Mouse (Mus musculus): ENCODE measurements around the gene Sept14.
"Not testable (repeated sequence)": the region's sequence is repeated elsewhere in the genome, so short reads cannot be mapped to it uniquely, and the experiment has no call there.

Gene Sept14

GRCm38 (mm10) chr5:129708412-129708811 is at the start of gene Sept14:
Gene Sept14 (minus strand): TSS chr5:129708512.
- no peak for DNase-seq

GRCm38 (mm10) chr5:129756886-129757285 is 48.6 kb upstream of the Sept14 start:
- DNase-seq: no peak

DNA sequence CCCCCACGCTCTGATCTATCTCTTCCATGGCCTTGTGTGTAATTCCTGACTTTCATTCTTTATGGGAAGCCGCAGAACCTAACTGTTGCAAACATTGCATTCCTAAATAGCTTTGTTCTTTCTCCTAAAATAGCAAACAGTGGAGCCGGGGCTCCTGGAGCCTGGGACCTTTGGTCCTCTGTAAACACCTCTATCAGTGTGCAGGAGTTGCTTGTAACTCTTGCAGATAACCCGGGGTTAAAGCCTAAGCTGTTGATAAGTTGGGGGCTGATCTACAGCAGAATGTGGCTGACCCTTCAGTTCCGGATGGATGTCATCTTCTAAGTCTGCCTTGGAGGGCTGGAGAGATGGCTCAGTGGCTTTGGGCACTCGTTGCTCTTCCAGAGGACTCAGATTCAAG is 35.7 kb upstream of the Sept14 start:
- DNase-seq: no peak

DNA sequence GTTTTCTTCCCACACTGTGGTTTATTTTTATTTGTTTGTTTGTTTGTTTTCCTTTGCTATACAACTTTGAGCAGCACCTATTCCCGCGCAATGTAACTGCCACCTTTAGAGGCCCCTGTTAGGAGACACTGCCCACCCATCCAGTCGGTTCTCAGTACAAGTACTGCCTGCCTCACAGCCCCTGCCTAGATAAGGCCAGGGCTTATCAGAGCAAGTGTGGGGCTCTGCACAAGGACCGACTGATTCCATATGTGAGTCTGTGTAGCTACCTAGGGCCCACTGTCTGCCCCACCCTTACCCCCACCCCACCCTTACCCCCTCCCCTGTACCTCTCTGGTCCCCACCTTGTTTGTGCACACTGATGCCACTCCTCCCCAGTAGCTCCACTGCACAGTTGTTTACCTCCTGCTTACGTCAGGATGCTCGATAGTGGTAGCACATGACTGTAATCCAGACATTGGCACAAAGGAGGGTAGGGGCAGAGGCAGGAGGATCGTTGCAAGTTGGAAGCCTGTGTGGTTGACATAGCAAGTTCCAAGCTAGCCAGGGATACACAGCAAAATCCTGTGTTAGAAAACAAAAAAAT is 34.7 kb upstream of the Sept14 start:
- DNase-seq: no peak

- no peak for DNase-seq
Measured at GRCm38 (mm10) chr5:129740976-129741375, 32.7 kb upstream of the Sept14 start.

DNA sequence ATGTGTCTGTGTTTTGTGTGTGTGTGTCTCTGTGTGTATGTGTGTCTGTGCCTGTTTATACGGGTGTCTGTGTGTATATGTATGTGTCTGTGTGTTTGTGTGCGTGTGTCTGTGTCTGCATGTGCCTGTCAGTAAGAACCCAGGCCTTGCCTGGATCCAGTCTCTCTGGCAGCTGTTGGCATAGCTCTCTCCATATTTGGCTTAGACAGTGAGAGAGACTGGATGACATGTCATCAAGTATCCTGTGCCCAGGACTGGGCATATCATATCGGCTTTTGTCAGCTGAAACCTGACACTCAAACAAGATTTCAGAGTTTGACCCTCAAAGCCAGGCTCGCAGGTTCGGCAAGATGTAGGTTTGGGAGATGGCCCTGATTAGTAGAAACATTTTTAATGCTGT is 22.7 kb upstream of the Sept14 start:
- no peak for DNase-seq

GRCm38 (mm10) chr5:129730344-129730743 is 22.0 kb upstream of the Sept14 start:
- DNase-seq: peak; percentile 91

GRCm38 (mm10) chr5:129729286-129729685 is 21.0 kb upstream of the Sept14 start:
- DNase-seq: no peak

DNA sequence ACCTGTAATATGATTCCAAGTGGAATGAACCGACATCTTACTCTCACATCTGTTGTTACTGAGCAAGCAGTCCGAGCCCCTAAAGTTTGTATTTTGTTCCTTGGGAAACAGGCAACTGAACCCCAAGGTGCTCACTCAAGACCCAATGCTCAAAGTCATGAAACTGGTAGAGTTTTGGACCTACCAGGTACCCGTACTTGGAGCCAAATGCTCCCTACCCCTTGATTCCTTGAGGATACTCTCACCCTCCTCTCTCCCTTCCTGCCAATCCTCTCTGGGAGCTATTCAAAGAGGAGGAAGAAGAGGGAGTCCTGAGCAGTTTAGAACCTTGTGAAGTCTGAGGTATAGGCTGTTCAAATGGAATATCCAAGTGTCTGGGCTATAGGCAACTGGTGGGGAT is 18.5 kb upstream of the Sept14 start:
- DNase-seq: no peak

- no peak for DNase-seq
Measured at GRCm38 (mm10) chr5:129725774-129726392, 17.6 kb upstream of the Sept14 start.

- peak; percentile 90 for DNase-seq
Measured at GRCm38 (mm10) chr5:129724834-129725773, 16.8 kb upstream of the Sept14 start, which contains the start of gene Nipsnap2. Gene Nipsnap2 (plus strand): TSS chr5:129725063.

DNA sequence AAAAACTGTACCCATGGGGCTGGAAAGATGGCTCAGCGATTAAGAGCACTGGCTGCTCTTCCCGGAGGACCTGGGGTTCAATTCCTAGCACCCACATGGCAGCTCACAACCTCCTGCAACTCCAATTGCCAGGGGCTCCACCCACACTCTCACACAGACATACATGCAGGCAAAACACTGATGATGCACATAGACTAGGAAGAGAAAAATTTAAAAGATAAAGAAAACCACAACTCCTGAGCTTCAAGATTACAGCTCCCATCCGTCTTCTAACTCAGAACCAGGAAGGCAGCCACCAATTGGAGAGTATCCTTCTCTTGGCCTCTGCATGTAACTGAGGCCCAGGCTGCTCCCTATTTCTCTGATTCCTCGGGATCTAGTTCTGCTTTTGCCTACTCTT is 16.0 kb upstream of the Sept14 start:
- no peak for DNase-seq

DNA sequence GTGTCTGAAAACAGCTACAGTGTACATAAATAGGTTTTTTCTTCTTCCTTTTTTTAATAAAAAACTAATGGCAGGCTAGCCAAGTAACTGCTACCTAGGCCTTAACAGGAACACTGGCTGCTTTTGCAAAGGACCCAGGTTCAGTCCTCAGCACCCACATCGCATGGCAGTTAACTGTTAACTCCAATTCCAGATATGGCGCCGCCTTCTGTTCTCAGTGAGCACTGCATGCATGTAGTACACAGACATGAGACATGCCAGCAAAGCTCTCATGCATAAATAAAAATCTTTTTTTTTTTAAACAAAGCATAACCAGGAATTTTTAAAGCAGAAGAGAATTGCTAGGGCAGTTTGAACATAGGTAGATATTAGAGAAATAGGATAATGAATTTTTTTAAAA is 11.9 kb upstream of the Sept14 start:
- DNase-seq: no peak

DNA sequence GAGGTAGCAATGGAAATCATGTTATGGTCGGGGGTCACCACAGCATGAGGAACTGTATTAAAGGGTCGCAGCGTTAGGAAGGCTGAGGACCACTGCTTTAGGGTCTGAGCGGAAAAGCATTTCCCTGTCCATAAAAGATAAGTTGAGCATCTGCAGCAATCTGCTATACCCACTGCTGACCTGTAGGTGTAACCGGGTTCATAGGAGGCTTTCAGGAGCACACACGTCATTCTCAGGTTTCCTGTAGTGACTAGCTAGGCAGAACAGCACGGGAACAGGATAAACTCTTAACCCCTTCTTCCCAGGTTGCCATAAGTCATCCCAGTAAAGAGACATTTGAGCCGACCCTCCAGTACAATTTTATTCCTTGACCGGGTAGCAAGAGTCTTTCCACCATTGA is 8.7 kb upstream of the Sept14 start:
- no peak for DNase-seq

DNA sequence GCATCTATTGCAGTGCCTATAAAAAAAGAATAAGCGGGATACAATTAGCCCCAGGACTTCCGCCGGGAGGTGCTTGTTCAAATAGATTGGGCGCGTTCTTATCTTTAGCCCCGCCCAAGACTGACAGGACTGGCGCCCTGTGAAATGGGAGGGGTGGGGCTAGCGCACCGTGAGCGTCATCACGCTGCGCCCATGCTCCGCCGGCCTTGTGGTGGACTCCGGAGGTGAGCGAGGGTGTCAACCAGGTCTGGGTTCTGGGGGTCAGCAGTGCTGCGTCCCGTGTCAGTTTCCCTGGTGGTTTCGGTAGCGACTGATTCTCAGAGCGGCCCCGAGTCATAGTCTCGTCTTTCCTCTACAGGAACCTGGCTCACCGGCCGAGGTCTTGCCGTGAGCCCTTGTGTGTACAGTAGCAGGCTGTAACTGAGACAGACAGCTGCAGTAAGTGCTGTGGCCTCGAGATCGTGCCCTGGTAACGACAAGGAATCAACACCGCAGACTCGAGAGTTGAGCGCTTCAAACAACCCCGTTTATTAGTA is 7.1 kb upstream of the Sept14 start, which contains the start of gene Mrps17:
Gene Mrps17 (plus strand): TSS at position 172 of the 536 bp plus-strand sequence.
- peak; percentile 91 for DNase-seq

DNA sequence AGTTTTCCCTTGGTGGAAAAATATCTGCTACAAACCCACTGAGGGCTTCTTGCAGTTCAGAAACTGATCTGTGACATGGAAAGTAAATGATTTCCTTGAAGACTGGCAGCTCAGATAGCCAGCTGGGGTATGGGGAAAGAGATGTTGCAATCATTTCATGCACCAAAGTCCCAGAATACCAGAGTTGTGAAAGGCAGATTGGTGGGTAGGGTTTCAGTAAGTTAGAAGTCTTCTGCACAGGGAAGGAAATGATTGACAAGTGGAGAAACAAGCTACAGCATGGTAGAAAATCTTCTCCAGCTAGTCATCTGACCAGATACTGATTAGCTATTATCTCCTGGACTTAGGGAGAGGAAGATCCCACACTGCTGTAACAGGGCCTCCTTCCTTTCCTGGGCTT is 4.9 kb downstream of the Sept14 start:
- DNase-seq: no peak

DNA sequence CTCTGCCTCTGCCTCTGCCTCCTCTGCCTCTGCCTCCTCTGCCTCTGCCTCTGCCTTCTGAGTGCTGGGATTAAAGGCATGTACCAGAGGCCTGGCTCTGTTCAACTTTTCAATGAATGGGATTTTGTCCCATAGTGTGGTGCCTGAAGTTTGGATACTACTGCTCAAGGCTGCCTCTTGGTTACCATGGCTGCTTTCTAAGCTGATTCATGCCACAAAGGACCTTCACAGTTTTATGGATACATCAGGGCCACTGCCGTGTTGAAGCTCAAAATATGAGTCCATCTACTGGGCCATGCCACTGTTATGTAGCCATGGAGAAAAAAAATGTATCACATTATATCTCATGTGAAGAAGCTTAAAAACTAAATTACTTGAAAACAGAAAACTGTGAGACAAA is 6.6 kb downstream of the Sept14 start:
- DNase-seq: no peak

GRCm38 (mm10) chr5:129700506-129700905 is 7.8 kb downstream of the Sept14 start:
- DNase-seq: no peak

GRCm38 (mm10) chr5:129690528-129690927 is 17.8 kb downstream of the Sept14 start:
- no peak for DNase-seq

DNA sequence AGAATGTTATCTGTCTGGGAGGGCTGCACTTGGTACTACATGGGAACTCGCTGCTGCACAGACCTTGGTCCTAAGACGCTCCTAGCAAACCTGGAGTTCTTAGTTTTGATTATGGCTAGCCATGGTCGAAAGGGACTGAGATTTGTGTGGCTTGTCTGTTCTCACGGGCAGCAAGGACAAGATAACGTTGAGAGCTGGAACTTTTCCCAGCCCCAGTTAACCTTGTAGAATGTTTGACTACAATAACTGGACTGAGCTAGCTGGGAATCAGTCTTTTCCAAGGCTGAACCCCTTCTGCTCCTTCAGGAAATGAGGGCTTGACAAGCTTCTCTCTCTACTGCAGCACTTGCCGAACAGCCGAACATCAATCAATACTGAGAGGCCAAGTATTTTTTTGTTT is 20.7 kb downstream of the Sept14 start:
- DNase-seq: no peak

DNA sequence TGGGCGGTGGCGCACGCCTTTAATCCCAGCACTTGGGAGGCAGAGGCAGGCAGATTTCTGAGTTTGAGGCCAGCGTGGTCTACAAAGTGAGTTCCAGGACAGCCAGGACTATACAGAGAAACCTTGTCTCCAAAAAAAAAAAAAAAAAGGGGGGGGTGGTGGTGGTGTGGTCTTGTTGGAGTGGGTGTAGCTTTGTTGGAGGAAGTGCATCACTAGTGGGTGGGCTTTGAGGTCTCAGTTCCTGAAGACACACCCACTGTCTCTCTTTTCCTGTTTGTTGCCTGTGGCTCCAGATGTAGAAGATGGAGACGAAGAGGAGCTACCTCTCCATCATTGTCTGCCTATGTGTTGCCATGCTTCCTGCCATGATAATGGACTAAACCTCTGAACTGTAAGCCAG is 23.2 kb downstream of the Sept14 start:
- not testable (repeated sequence) for DNase-seq

DNA sequence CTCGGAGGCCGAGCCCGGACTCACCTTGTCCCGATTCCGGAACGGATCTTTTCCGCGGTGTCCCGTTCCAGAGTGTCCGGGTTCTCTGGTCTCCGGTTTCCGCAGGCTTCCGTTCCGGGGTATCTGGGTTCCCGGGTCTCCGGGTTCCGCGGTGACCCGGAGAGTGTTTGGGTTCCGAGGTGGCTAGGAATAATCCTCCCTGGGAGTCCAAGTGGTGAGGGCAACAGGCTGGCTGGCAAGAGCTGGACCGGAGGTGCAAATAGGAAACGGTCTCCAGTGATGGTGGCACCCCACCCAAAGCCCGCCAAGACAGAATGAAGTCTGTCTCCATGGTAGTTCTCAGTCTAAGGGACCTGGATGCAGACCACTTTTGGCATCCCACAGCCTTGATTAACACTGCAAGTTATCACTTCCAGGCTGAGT is 38.3 kb downstream of the Sept14 start, which contains the start of gene Zfp11:
Gene Zfp11 (minus strand): TSS at position 64 of the 423 bp plus-strand sequence.
- peak; percentile 83 for DNase-seq

- DNase-seq: no peak
Measured at GRCm38 (mm10) chr5:129669453-129670035, 38.8 kb downstream of the Sept14 start.

Measured in cerebellum, adult 11-12 months (tissue).